Comparison of ENCODE assay signal across 21 mouse cellular contexts in the genomic region with DNA sequence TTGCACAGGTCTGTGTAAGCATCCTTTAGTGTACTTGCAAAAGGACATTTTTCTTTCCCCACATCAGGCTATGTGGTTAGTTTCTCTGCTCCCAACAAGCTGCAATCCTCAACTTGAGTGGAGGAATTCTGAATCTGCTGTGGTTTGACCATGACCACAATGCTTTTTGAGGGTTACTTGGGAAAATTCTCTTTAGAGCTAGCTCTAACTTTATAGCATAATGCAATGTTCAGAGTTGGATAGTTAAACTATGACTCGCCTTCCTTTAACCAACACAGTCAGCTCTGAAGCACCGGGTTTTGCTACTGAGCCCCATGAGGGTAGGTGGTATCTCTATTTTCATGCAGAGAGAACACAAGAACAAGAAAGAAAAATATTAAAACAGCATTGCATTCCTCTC. TPM values are rescaled to one million over a fixed set of nuclear protein-coding genes. Genes with fewer than 3 reads are reported as not detected.
"Had no signal": no experiment of that assay in that cellular context is flagged by ENCODE, and none has a peak within 500 bp of the region (broad histone marks: within the 10 kb centered on the region; RNA-seq: fewer than 3 reads in every experiment).

No protein-coding gene starts in this region.

- H3K27me3 ChIP-seq: kidney, embryonic 15.5 days; liver, embryonic 13.5 days; midbrain, embryonic 13.5 days; neural tube, embryonic 12.5 days; neural tube, embryonic 15.5 days had no signal

- H3K36me3 ChIP-seq: kidney, embryonic 15.5 days; liver, embryonic 13.5 days; midbrain, embryonic 13.5 days; neural tube, embryonic 12.5 days; neural tube, embryonic 15.5 days had no signal

- H3K4me1 ChIP-seq: kidney, embryonic 15.5 days; liver, embryonic 13.5 days; midbrain, embryonic 13.5 days; neural tube, embryonic 12.5 days; neural tube, embryonic 15.5 days had no signal

- H3K9me3 ChIP-seq: kidney, embryonic 15.5 days; liver, embryonic 13.5 days; midbrain, embryonic 13.5 days; neural tube, embryonic 12.5 days; neural tube, embryonic 15.5 days had no signal

- H3K4me2 ChIP-seq: kidney, embryonic 15.5 days; liver, embryonic 13.5 days; lung, embryonic 14.5 days; midbrain, embryonic 13.5 days; neural tube, embryonic 12.5 days; neural tube, embryonic 15.5 days had no signal

- ATAC-seq: lung, postnatal 0 days; midbrain, embryonic 13.5 days had no signal

- H3K4me3 ChIP-seq: kidney, embryonic 15.5 days; left cerebral cortex, adult 2 months; liver, embryonic 13.5 days; midbrain, embryonic 13.5 days; neural tube, embryonic 12.5 days; neural tube, embryonic 15.5 days had no signal

- H3K27ac ChIP-seq: kidney, embryonic 15.5 days; left cerebral cortex, adult 2 months; liver, embryonic 13.5 days; macrophage; midbrain, embryonic 13.5 days; neural tube, embryonic 12.5 days; neural tube, embryonic 15.5 days; stomach, postnatal 0 days had no signal

- H3K9ac ChIP-seq: kidney, embryonic 15.5 days; liver, embryonic 13.5 days; lung, embryonic 14.5 days; midbrain, embryonic 13.5 days; neural tube, embryonic 12.5 days; neural tube, embryonic 15.5 days had no signal

- DNase-seq: kidney, adult 8-10 months; kidney, postnatal 10 days; kidney, postnatal 36 days; layer of hippocampus, postnatal 36 days; liver, embryonic 13.5 days; lung, embryonic 14.5 days; right cerebral cortex, adult 18-20 months; right cerebral cortex, postnatal 14 days; right cerebral cortex, postnatal 4 days; thymus, adult 2 months; thymus, postnatal 14 days; thymus, postnatal 4 days had no signal

RNA-seq across cellular contexts. Expression of a gene that starts 12.0 kb away (rescaled TPM):
- polyA plus RNA-seq: limb, embryonic 11.5 days had no signal
